Mouse (Mus musculus): ENCODE data around the gene Pllp.

The Pllp gene

DNA sequence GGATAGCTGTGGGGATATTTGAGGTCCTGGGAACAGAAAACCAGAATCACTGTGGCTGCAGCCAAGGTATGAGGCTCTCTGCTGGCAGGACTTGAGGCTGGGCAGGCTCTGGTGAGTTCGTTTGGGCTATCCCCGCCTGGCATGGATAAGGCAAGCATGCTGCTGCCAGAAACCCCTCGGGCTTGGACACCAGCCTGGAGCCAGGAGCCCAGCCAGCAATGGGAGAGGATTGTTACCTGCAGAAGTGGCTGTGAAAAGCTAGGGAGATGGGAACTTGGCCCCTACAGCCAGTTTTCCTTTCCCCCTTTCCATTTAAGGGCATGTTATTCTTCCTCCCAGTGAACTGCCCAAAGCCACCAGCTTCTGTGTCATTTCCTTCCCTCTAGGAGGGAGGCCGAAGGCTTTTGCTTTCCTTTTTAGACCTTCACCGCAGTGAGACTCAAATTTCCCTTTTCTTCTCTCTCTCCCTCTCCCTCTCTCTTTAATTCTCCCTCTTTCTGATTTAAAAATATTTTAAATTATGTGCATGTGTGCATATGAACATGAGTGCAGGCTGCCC lies 15.2 kb upstream of the Pllp start:
- no peak for DNase-seq (ENCODE audit: low read depth, low spot score)
- H3K27me3 ChIP-seq (ENCODE audit: control insufficient read depth, insufficient read depth, low read length, poor library complexity, severe bottlenecking): no peaks in the 10 kb centered on the region
- H3K36me3 ChIP-seq (ENCODE audit: control insufficient read depth, insufficient read depth, low read length, poor library complexity, severe bottlenecking): no peaks in the 10 kb centered on the region

DNA sequence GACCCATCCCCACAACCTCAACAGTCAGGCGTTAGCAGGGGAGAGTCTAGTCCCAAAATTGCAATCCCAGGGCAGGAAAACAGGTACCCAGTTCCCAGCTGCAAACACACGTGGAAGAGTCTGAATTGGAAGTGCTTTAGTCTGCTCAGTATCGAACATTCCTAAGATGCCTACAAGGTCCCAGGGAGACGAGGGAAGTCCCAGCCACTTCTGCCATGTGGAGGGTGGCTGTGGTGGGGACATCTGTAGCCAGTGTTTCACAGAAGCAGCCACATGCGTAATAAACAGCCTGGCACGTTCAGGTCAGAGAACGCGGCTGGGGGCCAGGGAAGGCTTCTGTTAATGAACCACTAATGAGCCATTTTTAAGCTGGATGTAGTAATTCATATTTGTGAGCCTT lies 14.3 kb upstream of the Pllp start:
- Histone ChIP-seq H3K36me3 (ENCODE audit: control insufficient read depth, insufficient read depth, low read length, poor library complexity, severe bottlenecking) (no peaks in the 10 kb centered on the region), H3K27me3 (ENCODE audit: control insufficient read depth, insufficient read depth, low read length, poor library complexity, severe bottlenecking) (no peaks in the 10 kb centered on the region)
- DNase-seq (ENCODE audit: low read depth, low spot score): no peak

DNA sequence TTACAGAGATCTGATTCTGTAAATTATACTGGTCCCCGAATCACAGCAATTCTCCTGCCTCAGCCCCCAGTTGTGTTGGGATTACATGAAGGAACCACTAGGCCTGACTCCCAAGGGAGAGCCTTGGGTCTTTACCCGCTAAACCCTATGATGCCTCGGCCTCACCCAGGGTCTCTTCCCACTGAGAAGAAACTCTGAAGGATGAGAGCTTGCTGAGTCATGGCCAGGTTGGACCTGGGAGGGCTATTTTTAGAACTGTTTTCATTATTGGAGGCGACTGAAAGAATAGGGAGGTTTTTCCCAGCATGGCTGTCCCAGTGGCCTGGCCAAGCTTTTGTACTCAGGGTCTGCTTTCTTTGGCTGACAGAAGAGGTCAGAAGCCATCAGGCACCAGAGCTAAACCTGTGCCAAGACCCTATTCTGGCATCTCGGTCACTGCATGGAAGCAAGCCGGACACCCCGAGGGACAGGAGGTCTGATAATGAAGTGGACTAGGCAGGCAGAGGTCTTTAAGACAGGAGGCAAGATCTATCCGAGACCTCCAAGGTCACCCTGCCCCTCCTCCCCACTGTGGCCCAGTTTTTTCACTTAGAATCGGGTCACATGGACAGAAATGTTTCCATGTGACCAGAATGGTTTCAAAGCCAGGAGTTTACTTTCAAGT lies 10.8 kb upstream of the Pllp start:
- no peaks in the 10 kb centered on the region for H3K36me3 ChIP-seq (ENCODE audit: control insufficient read depth, insufficient read depth, low read length, poor library complexity, severe bottlenecking)
- no peak for DNase-seq (ENCODE audit: low read depth, low spot score)
- H3K27me3 ChIP-seq (ENCODE audit: control insufficient read depth, insufficient read depth, low read length, poor library complexity, severe bottlenecking): no peaks in the 10 kb centered on the region

DNA sequence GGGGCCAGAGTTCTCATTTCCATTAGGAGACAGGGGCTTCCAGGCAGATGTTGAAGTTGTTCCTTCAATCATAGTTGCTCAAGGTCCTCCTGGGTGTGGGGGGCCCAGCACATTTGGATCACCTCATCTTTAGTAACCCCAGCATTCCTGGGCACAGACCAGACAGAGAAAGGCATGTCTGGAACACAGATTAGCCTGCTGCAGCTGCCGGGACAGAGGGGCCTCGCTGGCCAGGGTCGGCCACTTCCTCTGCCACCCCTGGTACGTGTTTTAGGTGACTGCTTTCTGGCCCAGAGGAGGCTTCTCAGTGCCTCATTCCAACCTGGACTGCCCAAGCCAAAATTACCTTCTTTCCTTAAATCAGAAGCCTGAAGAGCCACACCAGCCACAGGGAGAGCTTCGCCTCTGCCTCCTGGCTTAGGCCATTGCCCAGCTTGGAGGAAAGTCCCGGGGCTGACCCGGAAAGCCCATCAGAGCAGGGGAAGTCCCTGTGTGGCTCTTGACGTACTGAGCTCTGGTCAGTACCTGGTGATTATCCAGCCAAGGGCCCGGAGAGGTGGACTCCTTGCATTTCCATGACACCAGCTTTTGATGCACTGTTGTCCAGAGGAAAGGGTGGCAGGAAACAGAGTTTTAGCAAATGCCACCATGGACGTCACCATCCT lies 9.6 kb upstream of the Pllp start:
- Histone ChIP-seq H3K27me3 (ENCODE audit: control insufficient read depth, insufficient read depth, low read length, poor library complexity, severe bottlenecking) (no peaks in the 10 kb centered on the region), H3K36me3 (ENCODE audit: control insufficient read depth, insufficient read depth, low read length, poor library complexity, severe bottlenecking) (no peaks in the 10 kb centered on the region)
- DNase-seq (ENCODE audit: low read depth, low spot score): no peak

DNA sequence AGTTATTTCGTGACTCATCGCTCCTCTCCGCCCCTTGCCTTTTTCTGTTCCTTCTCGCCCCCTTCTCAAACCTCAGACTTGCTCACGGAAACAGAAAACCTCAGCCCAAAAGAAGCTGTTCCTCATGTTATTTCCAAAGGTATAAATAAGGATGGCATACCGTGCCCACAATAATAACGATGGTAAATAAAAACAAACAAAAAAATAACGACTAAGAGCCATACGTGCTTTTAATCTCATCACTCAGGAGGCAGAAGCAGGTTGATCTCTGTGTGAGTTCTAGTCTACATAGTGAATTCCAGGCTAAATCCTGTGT lies 8.5 kb upstream of the Pllp start:
- no peak for DNase-seq (ENCODE audit: low read depth, low spot score)
- Histone ChIP-seq H3K36me3 (ENCODE audit: control insufficient read depth, insufficient read depth, low read length, poor library complexity, severe bottlenecking) (no peaks in the 10 kb centered on the region), H3K27me3 (ENCODE audit: control insufficient read depth, insufficient read depth, low read length, poor library complexity, severe bottlenecking) (no peaks in the 10 kb centered on the region)

DNA sequence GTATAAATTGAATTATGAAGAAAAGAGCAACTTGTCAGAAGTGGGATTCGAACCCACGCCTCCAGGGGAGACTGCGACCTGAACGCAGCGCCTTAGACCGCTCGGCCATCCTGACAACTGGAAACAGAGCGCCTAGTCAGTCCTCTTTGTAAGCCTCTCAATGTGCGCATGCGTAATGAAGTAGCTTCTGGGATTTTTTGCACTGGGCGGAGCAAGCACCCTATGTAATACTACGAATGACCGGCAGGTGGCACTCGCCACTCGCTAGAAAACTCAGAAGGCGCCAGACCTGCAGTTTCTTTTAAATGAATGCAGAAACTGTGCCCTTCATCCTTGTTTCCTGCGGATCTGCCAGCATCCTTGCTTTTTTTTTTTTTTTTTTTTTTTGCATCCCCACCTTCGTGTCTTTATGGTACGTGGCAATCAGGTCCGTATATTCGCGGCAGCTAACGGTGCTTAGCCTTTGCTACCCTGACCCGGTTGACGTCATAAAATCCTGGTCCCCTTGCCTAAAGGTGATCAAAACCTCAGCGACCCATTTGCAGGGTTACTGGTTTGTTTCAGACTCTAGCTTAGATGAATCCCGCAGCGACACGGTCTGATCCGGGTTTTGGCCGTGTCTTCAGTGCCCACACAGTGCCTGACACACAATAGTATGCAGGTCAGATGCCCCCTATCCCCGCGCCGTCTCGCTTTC lies 8.0 kb upstream of the Pllp start:
- H3K27me3 ChIP-seq (ENCODE audit: control insufficient read depth, insufficient read depth, low read length, poor library complexity, severe bottlenecking): no peaks in the 10 kb centered on the region
- H3K36me3 ChIP-seq (ENCODE audit: control insufficient read depth, insufficient read depth, low read length, poor library complexity, severe bottlenecking): no peaks in the 10 kb centered on the region
- DNase-seq (ENCODE audit: low read depth, low spot score): peak; percentile 99

DNA sequence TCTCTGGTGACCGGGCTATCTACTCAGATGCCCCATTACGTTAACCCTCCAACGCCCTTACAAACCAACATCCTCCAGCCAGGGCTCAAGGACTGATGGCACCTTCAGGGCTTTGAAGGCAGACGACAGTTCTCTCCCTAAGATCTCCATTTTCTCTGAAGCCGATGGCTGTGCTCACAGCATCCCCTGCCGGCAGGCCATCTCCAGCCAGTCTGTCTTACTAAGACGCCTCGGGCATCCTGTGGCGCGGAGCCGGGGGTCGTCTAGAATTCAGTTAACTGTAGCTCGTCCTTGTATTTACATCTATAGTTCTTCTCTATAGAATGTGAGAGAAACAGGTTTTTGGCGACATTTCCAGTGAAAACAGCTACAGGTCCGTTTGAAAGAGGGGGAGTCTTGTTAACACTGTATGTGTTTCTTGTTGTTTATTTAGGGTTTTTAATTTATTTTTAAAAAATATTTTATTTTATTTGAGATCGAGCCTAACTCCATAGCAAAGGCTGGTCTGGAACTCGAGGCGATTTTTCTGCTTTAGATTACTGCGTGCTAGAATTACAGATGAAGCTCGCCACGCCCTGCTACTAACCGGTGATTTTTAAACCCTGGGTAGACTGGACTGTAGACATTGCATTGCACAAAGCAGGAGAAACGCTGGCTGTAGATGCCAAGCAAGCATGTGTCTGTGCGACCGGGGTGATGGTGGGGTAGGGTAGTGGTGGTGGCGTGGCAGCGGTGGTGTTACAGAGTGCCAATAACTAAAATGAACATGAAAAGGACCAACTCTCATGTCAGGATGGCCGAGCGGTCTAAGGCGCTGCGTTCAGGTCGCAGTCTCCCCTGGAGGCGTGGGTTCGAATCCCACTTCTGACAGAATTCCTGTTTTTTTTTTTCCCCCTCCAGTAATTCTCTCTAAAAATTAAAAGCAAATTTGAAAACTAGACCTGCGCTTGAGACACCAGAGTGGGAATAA lies 7.1 kb upstream of the Pllp start:
- Histone ChIP-seq H3K27me3 (ENCODE audit: control insufficient read depth, insufficient read depth, low read length, poor library complexity, severe bottlenecking) (no peaks in the 10 kb centered on the region), H3K36me3 (ENCODE audit: control insufficient read depth, insufficient read depth, low read length, poor library complexity, severe bottlenecking) (no peaks in the 10 kb centered on the region)
- DNase-seq (ENCODE audit: low read depth, low spot score): peak; percentile 87

DNA sequence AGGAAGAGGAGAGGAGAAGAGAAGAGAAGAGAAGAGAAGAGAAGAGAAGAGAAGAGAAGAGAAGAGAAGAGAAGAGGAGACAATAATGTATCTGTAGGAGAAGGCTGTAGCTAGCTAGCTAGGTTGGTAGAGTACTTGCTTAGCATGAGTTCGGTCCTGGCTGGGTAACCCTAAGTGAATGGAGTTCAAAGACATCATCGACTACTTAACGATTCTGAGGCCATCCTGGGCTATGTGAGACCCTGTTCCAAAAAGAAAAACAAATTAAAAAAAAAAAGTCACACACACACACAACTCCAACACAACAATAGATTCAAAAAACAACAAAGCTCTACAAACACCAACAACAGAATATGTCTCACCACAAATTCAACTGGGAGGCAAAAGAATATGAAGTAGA lies 6.1 kb upstream of the Pllp start:
- DNase-seq (ENCODE audit: low read depth, low spot score): no peak
- no peaks in the 10 kb centered on the region for H3K36me3 ChIP-seq (ENCODE audit: control insufficient read depth, insufficient read depth, low read length, poor library complexity, severe bottlenecking)
- H3K27me3 ChIP-seq (ENCODE audit: control insufficient read depth, insufficient read depth, low read length, poor library complexity, severe bottlenecking): no peaks in the 10 kb centered on the region

DNA sequence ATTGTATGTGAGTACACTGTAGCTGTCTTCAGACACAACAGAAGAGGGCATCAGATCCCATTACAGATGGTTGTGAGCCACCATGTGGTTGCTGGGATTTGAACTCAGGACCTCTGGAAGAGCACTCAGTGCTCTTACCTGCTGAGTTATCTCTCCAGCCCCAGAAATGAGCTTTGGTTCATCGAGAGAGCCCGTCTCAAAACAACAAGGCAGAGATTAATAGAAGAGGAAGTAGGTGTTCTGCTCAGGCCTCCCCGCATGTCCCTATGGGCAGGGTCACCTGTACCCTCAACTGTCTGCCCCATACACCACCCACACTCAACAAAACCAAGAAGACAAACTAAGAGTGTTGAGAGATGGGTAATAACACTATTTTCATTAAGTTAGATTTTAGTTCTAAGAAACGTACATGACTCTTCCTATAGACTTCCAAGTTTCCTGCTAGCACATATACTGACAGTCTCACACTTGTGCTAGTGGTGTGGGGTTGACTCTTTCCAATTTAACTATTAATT lies 4.4 kb upstream of the Pllp start:
- H3K27me3 ChIP-seq (ENCODE audit: control insufficient read depth, insufficient read depth, low read length, poor library complexity, severe bottlenecking): no peaks in the 10 kb centered on the region
- no peaks in the 10 kb centered on the region for H3K36me3 ChIP-seq (ENCODE audit: control insufficient read depth, insufficient read depth, low read length, poor library complexity, severe bottlenecking)
- peak; percentile 38 for DNase-seq (ENCODE audit: low read depth, low spot score)

DNA sequence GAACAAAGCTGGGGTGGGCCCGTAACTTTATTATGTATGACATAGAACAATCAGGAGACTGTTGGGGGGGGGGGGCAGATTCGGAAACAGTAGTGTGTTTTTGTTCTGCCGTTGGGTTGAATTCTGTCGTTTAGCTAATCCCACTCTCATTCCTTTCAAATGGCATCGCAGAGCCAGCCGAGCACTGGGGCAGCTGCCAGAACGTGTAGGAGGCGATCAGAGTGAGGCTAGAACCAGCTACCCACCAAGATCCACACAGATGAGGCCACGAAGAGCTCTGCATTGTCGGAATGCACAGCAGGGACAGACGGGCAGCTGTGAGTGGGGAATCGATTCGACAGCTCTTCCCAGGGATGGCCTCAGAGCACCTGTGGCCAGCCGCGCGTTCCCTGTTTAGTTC lies 3.3 kb upstream of the Pllp start:
- no peaks in the 10 kb centered on the region for H3K27me3 ChIP-seq (ENCODE audit: control insufficient read depth, insufficient read depth, low read length, poor library complexity, severe bottlenecking)
- H3K36me3 ChIP-seq (ENCODE audit: control insufficient read depth, insufficient read depth, low read length, poor library complexity, severe bottlenecking): no peaks in the 10 kb centered on the region
- DNase-seq (ENCODE audit: low read depth, low spot score): no peak

DNA sequence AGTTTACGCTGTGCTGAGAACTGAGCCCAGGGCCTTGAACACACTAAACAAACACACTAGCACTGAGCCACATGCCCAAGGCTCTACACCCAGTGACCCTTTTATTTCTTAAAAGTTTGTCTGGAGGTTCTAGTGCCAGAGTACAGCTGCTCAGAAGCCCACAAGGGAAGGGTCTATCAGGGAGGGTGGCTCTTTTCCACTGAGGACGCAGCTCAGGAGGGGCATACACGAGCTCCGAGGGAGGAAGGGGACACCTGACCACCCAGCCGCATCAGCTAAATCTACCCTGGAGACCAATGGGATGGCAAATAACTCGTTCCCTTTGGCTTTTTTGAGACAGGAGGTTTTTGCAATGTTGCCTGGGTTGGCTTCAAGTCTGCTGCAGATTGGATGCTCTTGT lies 1.9 kb upstream of the Pllp start:
- H3K27me3 ChIP-seq (ENCODE audit: control insufficient read depth, insufficient read depth, low read length, poor library complexity, severe bottlenecking): no peaks in the 10 kb centered on the region
- no peaks in the 10 kb centered on the region for H3K36me3 ChIP-seq (ENCODE audit: control insufficient read depth, insufficient read depth, low read length, poor library complexity, severe bottlenecking)
- no peak for DNase-seq (ENCODE audit: low read depth, low spot score)

DNA sequence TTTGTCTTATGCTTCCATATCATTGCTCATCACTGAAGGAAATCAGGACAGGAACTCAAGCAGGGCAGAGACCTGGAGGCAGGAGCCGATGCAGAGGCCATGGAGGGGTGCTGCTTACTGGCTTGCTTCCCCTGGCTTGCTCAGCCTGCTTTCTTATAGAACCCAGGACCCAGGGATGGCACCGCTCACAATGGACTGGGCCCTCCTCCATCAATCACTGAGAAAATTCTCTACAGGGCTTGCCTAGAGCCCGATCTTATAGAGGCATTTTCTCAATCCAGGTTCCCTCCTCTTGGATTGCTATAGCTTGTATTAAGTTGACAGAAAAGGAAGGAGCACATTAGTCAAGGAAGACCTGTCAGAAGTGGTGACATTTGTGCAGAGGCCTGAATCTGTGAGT lies 488 bp upstream of the Pllp start:
- no peak for DNase-seq (ENCODE audit: low read depth, low spot score)
- Histone ChIP-seq H3K27me3 (ENCODE audit: control insufficient read depth, insufficient read depth, low read length, poor library complexity, severe bottlenecking) (no peaks in the 10 kb centered on the region), H3K36me3 (ENCODE audit: control insufficient read depth, insufficient read depth, low read length, poor library complexity, severe bottlenecking) (no peaks in the 10 kb centered on the region)

DNA sequence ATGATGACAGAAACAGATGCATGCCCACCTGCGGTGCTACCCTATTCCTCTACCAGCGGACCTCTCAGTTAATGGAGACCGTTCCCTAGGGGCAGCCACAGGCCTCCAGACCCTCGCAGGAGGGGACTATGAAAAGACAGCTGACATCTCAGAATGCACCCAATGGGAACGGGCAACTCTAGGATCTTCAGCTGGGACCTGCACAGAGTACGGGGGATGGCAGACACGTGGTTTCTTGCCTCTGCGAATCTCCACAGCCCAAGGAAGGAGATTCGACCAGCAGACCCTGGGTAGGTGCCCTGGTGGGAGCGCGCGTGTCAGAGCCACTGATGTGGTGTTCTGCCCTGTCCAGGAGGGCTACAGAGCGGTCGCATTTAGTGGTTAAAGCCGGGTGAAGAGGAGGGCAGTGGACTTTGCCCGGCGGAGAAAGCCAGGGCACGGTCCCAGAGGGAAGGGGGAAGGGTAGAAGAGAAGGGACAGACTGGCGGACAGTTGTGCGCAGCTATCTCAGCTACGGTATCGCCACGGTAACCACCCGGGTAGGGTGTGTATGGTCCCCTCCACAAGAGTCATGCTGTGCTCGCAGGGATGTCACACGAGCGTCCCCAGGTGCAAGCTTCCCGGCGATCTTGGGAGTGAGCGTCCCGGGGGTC lies 611 bp downstream of the Pllp start:
- Histone ChIP-seq H3K36me3 (ENCODE audit: control insufficient read depth, insufficient read depth, low read length, poor library complexity, severe bottlenecking) (no peaks in the 10 kb centered on the region), H3K27me3 (ENCODE audit: control insufficient read depth, insufficient read depth, low read length, poor library complexity, severe bottlenecking) (no peaks in the 10 kb centered on the region)
- peak; percentile 14 for DNase-seq (ENCODE audit: low read depth, low spot score)

DNA sequence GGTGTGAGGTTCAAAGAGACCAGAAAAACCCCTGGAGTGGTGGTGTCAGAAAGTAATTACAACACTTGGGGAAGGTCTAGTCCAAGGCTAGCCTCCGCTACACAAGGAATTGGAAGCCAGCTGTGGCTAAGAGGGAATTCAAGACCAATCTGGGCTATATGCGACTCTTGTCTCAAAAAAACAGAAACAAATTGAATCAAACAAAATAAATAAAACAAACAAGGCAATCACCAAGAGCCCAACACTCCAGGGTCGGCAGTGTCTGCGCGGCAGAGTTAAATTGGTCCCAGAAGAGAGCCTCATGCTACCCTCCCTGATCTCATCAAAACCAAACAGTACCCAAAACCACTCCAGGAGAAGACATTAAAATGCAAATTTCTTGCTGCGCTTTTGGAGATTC lies 1.4 kb downstream of the Pllp start:
- Histone ChIP-seq H3K36me3 (ENCODE audit: control insufficient read depth, insufficient read depth, low read length, poor library complexity, severe bottlenecking) (no peaks in the 10 kb centered on the region), H3K27me3 (ENCODE audit: control insufficient read depth, insufficient read depth, low read length, poor library complexity, severe bottlenecking) (no peaks in the 10 kb centered on the region)
- DNase-seq (ENCODE audit: low read depth, low spot score): no peak
